Mouse (Mus musculus): ENCODE data around the gene Foxc1.

DNA sequence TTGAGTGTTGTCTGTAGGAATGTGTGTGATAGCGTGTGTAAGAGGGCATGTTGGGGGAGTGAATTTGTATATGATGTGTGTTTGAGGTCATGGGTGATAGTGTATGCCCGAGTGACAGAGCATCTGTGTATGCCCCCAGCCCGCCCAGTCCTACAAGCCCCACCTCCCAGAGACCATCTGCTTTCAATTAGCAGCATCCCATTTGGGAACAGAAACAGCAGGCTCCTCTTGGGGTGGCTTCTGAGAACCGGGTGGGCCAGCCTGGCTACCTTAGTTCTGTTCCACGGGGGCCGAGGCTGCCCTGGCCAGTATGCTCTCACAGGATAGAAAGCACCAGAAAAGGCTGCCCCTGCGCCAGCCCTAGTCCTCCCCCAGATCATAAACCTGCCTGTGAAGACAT lies 11.9 kb downstream of the Foxc1 start:
- TF ChIP-seq POLR2A (IDR thresholded peaks at IDR 0.05; ENCODE audit: control insufficient read depth, extremely low read depth, insufficient read depth, low read length, poor library complexity), result no peak
- TF ChIP-seq CTCF (IDR thresholded peaks at IDR 0.05; ENCODE audit: borderline replicate concordance, control insufficient read depth, extremely low read depth, insufficient read depth, low read length, poor library complexity), result no peak
